Mouse (Mus musculus) cerebellum, adult 11 months (tissue): ENCODE measurements around the gene Elmsan1.
"Not testable (repeated sequence)": the region's sequence is repeated elsewhere in the genome, so short reads cannot be mapped to it uniquely, and the experiment has no call there.

Source experiments
- DNase-seq: peaks from one replicate; pipeline ENCODE4 v3.0.0; 2022

Elmsan1 gene

DNA sequence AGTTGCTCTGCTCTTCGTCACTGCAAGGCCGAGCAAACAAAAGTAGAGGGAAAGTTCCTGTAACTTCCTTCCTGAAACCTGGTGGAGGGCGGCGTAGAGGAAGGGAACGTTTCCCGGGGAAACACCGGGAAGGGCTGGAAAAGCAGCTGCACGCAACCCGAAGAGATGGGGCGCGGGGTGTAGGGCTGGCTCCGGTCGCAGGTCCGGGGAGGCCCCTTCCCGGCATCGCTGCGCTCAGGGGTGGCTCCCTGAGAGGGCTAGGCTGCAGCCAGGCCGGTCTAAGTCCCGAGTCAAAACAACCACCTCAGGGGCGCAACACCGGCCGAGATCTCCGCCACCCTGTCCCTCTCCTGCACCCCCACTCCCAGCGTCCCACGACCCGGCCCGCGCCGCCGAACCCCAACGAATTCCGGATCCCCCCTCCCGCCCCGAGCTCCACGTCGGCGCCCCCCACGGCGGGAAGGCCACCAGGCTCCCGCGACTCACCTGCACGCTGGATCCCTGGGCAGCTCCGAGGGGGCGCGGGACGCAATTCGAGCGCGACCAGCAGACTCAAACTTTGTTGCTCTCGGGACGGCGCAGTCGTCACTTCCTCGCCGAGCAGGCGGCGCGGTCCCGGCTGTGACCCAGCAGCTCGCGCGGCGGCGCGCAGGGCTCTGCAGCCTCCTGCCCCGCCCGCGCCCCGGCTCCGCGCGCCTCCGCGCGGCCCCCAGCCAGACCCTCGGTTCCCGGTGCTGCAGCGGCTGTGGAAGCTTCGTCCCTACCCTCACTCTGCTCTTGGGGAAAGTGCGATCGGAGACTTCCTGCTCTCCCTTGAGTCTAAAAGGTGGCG is at the start of gene Elmsan1:
TSS of gene Elmsan1 (minus strand) at position 593 of the 832 bp plus-strand sequence.
- peak; percentile 50 for DNase-seq

DNA sequence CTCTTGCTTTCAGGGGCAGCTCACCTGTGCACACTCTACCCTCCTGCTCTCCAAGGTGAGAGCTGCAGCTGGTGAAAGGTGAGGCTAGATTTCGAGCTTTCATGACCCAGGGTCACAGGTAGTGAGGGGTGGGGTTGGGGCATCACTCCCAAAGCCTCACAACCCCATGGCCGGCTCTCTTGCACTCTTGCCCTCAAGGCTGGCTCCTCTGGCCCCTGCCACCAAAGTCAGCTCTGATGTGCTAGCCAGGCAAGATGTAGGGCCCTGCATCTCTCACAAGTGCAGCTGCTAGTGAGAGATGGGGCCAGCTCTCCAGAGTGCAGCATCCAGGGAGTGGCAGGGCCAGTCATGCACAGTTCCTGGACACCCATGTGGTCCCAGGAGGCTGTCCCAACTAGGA is 48.6 kb upstream of the Elmsan1 start:
- DNase-seq, result no peak

DNA sequence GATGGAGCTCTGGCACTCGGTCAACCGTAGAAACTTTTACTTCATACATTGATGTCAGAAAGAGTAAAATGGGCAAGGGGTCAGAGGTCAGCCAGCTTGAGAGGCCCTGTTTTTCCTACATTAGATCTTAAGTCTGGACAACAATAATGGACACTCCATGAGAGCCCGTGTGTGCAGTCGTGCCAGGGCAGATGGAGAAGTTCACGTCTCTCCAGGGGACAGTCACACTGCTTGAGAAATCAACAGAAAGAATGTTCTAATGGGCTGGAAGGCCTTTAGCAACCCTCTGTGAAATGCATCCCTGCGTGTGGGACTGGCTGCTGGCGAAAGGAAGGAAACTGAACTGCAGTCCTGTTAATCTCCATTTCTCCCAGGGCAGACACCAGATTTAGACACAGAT is 41.7 kb upstream of the Elmsan1 start:
- no peak for DNase-seq

DNA sequence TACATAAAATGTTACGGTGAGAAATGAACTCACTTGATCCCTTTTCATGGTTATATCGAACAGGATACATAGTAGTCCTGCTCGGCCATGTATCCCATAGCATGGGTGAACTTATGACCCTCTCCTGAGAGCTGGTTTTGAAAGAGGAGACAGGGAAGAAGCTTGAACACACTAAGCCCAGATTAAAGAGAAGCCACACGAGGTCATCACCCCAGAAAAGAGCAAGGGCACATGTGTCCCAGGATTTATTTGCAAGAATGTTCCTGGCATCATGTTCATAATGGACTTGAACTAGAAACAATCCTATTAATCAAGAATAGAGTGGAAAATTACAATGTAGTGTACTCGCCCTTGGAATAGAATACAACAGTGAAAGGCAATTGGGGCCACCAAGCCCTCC is 36.2 kb upstream of the Elmsan1 start:
- DNase-seq, result no peak

DNA sequence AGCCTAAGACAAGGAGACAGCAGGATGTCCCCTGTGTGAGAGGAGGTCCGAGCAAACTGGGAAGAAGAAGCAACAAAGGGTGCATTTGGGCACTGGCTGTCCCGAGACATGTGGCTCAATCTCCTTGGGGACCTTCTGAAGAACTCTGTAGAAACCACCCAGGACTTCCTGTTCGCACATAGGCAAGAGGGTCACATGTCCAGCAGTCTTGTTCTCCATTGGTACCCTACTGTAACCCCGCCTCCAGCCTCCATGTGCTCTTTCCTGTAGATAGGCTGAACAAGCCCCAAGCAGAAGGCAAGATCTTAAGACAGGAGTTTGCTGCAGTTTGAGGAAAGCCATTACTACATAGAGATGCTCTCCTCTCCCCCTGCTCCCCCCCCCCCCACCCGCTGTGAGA is 34.1 kb upstream of the Elmsan1 start:
- DNase-seq, result no peak

DNA sequence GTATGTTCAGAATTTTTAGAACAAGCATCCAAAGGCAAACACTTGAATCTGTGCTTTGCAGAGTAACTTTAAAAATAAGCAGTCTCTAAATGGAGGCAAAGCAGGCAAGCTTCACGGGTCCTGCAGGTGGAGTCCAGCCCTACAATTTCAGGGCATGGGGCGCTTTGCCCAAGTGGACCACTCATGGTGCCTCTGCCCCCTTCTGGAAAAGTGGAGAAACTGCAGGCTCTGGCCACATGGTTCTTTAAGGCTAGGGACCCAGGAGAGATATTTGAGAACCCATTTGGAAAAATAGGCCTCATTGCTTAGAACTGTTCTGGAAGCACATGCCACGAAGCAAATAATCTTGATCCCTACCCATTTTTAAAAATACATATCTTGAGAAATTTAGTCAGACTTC is 30.5 kb upstream of the Elmsan1 start:
- DNase-seq, result peak; percentile 44

DNA sequence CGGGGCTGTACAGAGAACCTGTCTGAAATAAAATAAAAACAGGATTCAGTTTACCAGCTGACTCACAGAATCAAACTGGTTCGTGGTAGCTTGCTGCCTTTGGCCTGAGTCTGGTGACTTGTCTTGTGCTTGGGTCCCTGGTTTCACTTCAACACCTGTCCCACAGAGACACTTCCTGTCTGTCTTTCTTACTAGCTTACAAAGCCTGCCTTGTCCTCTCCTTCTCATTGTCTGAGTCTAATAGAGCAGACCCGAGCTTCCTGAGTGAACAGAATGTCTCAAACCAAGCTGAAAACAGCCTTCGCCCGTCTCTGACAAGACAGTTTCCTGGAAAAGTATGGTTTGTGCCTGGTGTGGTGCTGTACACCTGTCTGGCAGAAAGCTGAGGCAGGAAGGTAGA is 27.0 kb upstream of the Elmsan1 start:
- DNase-seq, result no peak

DNA sequence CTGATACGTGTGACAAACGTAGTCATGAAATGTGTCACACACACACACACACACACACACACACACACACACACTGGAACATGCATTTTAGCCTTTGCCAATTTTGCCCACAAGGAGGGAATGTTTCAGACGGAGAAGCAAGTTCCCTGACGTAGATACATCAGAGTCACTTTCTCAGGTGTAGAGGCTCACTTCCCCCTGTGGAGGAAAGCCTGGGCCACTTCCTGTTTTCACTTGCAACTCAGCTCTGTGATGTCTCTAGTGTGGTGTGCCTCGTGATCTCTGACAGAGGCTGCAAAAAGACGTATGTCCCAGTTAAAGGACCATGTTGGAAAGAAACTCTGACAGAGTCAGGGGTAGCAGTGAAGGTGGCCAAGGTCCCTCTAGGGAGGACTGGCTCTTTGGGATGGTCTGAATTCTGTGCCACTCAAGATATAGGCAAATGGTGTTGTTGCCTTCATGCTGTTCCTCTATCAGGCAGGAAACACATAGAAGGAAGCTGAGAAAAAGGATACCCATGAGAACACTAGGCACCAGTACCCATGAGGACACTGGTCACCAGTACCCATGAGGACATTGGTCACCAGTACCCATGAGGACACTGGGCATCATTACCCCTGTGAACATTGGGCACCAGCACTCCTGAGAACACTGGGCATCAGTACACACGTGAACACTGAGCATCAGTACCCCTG is 24.5 kb upstream of the Elmsan1 start:
- DNase-seq, result no peak

DNA sequence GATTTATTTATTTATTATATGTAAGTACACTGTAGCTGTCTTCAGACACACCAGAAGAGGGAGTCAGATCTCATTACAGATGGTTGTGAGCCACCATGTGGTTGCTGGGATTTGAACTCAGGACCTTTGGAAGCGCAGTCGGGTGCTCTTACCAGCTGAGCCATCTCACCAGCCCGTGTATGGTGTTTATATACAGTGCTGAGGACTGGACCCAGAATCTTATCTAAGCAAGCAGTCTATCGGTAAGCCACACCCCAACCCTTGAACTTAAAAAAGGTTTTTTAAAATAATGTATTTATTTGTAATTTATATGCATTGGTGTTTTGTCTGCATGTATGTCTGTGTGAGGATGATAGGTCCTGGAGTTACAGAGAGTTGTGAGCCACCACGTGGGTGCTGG is 18.4 kb upstream of the Elmsan1 start:
- DNase-seq, result not testable (repeated sequence)

DNA sequence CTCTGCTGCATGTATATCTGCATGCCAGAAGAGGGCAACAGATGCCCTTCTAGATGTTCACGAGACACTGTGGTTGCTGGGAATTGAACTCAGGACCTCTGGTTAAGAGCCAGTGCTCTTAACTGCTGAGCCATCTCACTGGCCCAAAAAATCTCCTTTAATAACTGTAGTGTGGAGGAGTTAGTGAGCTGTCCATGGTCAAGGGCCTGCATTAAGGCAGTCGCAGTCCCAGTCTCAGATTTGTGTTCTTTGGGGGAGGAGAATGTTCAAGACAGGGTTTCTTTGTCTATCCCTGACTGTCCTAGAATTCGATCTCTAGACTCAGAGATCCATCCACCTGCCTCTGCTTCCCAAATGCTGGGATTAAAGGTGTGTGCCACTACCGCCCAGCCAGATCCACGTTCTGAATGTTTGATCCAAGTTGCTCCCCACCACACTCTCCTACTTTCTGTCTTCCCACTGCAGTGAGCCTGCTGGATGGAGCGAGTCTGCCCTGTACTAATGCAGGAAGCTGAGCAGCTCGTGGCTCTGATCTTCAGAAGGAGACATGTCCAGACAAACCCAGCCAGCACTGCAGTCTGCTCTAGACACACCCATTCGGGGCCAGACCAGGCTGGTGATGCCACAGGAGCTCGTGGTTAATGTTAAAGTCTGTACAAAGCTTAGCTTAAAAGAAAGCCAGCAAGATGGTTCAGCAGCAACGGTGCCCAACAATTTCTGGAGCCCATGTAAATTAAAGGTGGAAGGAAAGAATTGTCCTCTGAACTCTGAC is 17.5 kb upstream of the Elmsan1 start:
- no peak for DNase-seq

DNA sequence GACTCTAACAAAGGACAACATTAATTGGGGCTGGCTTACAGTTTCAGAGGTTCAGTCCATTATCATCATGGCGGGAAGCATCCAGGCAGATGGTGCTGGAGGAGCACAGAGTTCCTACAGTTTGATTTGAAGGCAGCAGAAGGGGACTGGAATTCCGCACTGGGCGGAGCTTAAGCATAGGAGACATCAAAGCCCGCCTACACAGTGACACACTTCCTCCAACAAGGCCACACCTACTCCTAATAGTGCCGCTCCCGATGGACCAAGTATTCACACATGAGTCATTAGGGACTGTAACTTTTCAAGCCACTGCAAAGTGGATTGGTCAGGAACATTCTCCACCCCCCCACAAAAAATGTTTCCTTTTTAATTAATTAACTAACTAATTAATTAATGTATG is 16.9 kb upstream of the Elmsan1 start:
- DNase-seq, result no peak

DNA sequence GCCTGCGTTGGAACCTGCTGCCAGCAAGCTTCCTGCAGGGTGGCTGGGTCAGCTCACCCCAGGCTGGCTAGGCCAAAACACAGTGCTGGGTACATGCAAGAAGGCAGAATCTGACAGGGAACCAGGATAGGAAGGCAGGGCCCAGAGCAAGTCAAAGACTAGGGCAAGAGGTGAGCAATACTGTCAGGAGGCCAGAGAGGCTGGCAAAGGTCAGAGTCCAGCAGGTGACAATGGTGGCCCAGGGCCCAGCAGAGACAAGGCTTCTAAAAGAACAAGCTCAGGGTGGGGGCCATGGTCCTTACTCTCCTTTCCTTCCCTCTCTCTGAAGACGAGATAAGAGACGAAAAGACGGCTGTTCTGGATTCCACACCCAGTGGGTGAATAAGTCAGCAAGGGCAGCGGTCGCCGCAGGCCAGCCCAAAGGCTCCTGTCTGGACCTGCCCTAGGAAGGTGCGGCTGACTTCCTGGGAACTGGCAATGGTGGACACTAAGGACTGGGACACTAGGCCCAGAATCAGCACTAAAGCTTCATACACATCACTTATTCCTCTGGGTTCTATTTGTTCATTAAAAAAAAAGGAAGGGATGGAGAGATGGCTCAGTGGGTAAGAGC is 14.9 kb upstream of the Elmsan1 start:
- no peak for DNase-seq

DNA sequence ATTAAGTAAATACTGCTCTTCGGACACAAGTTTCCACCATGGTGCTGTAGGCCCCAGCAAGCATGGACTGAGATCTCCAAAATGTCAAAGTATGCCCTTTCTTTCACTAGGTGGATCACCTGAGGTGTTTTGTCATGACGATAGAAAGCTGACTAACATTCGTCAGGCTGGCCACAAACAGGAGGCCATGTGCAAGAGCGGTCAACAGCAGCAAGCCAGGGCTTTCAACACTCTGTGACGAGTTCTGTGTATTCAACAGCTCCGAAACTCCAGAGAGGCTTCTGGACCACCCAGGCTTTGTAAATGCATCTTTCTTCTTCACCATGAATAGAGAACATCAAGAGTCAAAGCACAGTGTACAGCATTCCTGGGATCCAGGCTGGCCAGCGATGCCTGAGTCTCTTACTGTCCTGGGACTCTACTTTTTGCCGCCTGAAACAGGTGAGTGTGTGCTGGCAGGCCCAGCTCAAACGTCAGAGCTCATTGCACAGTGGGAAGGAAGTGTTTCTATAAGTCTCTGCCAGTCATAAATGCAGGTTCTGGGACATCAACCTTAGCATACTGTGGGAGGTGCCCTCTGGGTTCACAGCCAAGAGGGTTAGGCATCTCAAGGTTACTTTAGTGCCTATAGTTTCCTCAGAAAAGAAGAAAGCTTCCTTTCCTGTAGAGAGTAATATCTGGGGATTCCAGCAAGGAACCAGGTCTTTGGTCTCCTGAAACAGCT is 7.6 kb upstream of the Elmsan1 start:
- DNase-seq, result no peak

DNA sequence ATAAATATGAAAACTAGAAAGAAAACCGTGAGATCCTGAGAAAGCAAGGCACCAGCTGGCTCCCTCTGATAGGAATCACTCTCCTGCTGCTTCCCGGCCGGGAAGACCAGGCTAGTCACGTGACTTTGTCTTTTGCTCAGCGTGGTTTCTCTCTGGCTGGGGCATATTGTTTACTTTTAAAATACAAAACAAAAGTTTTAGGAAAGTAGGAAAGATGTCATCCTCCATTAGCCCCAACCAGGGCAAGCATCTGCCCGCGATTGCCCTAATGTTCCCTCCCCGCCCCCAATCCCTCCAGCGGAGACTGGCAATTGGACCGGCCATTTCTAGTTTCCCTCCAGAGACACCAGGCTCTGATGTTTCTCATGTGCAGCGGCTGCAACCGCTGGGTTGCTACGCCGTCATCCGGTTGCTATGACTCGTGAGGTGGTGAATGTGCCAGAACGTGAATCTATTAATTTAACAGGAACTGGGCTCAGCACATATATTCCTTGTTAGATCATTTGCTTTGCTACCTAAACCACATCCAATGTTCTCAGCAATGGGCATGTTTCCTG is 3.8 kb upstream of the Elmsan1 start:
- DNase-seq, result no peak

DNA sequence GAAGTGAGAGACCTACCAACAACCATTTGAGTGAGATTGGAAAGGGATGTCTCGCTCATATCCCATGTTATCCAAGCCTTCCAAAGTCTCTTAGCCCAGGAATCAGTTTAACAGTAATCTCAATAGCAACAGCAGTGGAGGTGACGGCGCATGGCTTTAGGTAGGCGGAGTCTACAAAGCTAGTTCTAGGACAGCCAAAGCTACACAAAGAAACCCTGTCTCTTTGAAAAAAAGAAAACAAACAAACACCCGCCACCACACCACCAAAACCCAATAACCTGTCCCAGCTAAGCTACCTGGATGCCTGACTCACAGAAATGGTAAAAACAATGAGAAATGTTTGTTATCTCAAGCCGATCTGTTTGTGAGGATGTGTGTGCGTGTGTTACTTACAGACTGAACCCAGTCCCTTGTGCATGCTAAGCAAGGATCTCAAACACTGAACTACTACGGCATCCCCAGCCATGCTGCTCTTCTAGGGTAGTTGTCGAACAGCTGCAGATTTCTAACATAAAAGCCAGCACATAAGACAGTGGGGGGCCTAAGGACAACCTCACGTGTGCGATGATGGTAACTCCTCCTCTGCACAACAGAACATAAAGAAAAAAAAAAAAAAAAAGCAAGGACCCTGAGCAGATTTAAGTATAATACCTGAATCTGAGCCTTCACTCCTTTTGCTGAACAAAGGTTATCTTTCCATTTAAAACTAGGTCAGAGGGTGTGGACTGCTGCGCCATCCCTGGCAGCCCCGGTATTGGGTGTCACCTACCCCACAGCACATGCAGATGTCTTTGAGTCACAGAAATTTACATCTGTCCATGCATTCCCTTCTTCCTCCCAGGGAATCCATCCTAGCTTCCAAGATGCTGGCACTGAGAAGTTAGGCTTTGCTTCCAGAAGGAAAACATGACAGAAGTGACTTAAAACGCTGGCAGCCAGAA is 2.5 kb upstream of the Elmsan1 start:
- DNase-seq, result no peak

DNA sequence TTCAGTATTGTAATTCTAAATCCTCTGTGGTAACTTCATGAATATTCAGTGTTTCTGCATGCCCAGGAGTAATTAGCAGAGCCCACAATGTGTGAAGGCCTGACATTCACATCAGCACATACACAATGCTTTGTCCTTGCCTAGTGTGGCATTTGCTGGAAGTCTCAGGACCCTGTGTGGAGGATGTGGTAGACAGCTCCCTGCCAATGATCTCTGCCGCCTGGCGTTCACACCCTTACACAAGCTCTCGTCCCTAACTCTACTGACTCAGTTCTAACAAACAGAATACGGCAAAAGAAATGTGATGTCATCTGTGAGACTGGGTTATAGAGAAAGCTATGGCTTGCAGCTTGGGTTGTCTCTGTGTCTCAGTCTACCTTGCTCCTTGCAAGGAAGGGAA is 1.8 kb upstream of the Elmsan1 start:
- DNase-seq, result no peak

DNA sequence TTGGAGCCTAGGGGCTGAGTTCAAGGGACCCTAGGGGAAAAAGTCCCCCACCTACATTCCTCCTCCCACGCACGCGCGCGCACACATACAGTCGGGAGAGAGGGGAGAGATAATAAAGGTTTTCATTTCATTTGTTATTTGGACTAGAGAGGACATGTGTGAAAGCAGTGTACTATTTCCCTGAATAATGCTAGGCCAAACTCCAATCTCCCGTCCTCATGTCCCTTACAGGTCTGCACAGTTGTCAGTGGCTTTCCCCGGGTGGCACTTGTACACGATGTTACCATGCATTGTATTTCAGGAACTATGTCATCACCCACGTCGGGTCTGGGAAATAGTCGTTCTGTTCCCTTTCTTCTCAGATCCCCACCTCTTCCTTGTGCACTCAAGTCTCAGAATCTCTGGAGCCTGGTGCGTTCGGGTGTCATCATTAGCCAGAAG is 460 bp upstream of the Elmsan1 start:
- DNase-seq, result peak; percentile 16

DNA sequence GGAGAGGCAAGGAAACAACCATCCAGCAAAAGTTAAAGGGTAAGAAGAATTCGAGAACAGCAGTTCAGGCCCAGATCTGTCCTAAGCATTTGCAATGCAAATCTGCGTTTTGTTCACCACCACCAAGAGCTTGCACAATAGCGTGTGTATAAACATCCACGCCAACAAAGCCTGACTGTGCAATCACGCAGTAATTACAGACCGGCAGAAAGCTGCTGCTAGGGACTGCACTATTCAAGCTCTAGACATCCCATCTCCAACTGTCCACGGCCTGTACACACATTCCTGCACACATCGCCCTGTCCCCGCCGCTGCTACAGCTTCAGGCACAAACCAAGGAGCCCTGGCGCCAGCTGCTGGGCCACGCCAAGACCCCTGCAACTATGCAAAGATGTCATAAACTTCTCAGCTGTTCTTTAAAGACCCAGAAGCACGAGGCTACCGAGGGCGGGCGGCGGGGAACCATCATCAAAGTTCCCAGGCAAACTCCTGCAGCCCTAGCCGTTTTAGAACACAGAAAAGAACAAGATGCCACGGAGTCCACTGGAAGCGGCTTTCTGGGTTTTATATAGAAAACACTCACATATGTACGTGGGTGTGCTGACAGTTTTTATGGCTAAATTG is 1.1 kb downstream of the Elmsan1 start:
- no peak for DNase-seq

DNA sequence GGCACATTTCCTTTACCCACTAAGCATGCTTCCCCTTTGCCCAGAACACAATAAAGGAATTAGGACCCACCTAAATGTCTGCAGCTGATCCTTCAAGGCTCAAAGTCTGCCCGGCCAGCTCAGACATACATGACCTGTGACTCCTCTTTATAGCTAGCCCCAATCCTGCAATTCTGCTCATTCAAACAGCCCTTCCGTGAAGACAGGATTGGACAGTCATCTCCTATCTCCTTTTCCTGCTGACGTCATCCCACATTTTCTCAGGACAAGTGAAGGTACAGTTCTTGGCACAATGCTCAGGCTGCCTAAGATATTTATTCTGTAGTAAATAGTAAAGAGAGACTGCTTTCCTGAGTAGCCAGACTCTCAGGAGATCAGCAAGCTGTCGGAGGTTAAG is 1.6 kb downstream of the Elmsan1 start:
- no peak for DNase-seq

DNA sequence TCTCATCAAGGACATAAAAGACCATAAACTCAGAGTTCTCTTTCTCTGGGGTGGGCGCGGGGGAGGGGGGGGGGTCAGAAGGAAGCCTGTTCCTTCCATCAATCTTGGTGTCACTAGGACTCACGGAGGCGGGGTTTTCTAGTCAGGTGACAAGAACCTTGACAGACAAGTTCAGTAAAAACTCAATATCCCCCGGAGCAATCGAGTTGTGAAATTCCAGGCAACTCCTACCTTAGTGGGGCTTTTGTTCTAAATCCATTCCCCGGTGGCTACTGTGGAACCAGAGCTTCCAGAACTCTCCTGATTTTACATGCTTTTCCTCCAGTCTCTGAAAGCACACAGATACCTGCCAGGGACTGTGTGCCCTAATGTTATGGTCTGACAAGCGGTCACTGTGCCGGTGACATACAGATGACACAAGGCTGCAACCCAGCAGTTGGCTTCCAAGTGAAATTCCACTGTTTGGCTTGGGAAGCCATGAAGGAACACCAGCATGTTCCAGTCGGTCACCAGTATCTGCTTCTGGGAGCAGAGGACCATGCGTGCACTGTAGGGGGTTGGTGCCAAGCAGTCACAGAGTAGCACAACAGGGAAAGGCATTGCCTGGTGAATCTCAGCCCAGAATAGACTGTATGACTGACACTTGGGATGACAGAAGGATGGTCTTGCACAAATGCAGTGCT is 2.8 kb downstream of the Elmsan1 start:
- DNase-seq, result no peak
